Mouse (Mus musculus) testis, postnatal 14 days (tissue): ENCODE measurements around the gene Slc22a20.
A peak's percentile ranks its signal among the peaks of the same experiment; 100 is the strongest.

Experiments
- DNase-seq: peaks from one replicate; pipeline ENCODE4 v3.0.0; 2021; ENCODE audit warnings: low spot score

Gene Slc22a20

GRCm38 (mm10) chr19:5986043-5986442 lies at the start of gene Slc22a20:
TSS of gene Slc22a20 (minus strand) at chr19:5986143.
- DNase-seq: no peak

- DNase-seq: no peak
These were observed 44.8 kb upstream of the Slc22a20 start for GRCm38 (mm10) chr19:6030520-6031280.

- no peak for DNase-seq
These were observed 43.5 kb upstream of the Slc22a20 start for GRCm38 (mm10) chr19:6029426-6029825.

GRCm38 (mm10) chr19:6028991-6029390 lies 43.0 kb upstream of the Slc22a20 start:
- DNase-seq: no peak

DNA sequence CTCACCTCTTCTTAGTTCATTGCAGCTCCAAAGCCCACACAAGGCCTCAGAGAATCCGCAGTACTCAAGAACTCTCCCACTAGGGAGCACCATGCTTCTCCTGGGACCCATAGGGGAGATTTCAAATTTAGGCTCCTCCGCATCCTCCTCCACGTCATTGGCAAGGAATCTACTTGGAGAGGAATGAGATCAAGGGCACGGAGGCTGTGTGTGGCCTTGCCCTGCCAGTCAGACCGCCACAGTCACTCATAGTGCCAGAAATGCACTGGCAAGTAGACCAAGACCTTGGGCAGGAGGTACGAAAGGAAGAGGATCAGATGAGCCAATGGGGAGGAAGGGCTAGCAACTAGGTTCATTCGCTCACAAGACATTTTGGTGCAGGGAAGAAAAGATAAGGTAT lies 38.0 kb upstream of the Slc22a20 start:
- peak; percentile 71 for DNase-seq

DNA sequence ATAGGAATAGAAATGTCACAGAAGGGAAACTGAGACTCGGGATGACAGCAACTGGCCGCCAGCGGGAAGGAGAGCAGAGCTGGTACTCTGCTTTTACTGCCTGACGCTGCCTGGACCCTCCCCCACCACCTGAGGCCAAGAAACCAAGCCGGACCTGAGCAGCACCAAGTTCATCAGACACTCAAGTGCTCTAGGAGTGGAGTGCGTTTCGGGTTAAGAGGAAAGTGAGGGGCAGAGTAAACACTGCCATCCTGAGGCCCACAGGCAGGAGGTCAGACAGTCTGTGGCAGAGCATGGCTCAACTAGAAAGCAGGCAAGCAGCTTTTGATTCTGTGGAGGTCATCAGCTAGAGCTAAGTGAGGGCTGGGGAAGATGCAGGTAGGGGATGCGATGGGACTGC lies 37.1 kb upstream of the Slc22a20 start:
- no peak for DNase-seq

DNA sequence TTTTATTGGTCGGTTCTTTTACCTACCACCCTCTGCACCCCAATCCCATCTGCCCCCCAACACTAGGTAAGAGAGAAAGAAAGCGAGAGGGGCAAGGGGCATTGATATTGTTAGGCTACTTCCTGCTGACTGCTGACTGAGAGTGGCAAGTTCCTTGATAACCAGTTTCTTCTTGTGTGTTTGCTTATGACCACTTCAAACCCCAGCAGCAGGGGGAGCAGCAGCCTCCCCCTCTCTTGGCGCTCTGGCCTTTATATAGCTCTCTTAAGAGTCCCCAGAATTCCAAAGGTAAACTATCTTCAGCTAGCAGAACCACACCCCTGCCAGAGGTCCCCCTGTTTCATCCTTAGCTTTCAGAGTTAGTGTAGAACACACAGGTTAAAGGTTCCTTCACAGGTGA lies 34.3 kb upstream of the Slc22a20 start:
- DNase-seq: no peak

DNA sequence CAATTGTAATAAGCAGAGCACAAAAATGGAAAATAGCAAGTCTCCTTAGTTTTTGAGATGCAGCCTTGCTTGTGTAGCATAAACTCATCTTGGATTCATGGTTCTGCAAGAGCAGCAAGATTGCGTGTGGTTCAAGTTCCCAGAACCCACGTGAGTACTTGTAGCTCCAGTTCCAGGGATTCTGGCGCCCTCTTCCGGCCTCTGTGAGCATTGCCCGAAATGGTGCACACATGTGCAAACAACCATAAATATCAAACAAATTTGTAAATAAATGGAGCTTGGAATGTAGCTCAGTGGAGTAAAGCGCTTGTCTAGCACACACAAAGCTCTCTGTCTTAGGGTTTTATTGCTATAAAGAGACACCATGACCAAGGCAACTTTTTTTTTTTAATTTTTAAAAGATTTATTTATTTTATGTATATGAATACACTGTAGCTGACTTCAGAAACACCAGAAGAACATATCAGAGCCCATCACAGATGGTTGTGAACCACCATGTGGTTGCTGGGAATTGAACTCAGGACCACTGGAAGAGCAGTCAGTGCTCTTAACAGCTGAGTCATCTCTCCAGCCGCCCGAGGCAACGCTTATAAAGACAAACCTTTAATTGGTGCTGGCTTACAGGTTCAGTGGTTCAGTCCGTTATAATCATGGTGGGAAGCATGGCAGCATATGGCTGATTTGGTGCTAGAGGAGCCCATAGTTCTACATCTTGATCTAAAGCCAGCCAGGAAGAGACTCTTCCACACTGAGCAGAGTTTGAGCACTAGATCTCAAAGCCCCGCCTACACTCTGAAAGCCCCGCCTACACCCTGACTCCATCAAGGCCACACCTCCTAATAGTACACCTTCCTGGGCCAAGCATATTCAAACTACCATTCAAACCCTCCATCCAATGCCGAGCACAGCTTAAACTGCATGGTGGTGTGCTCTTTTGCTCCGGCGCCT lies 32.5 kb upstream of the Slc22a20 start:
- DNase-seq: peak; percentile 66

GRCm38 (mm10) chr19:6016532-6016931 lies 30.6 kb upstream of the Slc22a20 start:
- no peak for DNase-seq

- peak; percentile 36 for DNase-seq
These were observed 29.8 kb upstream of the Slc22a20 start, which contains the start of gene Capn1 for GRCm38 (mm10) chr19:6015511-6016315. TSS of gene Capn1 (minus strand) at chr19:6015897.

GRCm38 (mm10) chr19:6014991-6015510 lies 29.1 kb upstream of the Slc22a20 start:
- DNase-seq: no peak

- DNase-seq: no peak
These were observed 27.7 kb upstream of the Slc22a20 start for GRCm38 (mm10) chr19:6013691-6014090.

GRCm38 (mm10) chr19:6009137-6009536 lies 23.2 kb upstream of the Slc22a20 start:
- no peak for DNase-seq

DNA sequence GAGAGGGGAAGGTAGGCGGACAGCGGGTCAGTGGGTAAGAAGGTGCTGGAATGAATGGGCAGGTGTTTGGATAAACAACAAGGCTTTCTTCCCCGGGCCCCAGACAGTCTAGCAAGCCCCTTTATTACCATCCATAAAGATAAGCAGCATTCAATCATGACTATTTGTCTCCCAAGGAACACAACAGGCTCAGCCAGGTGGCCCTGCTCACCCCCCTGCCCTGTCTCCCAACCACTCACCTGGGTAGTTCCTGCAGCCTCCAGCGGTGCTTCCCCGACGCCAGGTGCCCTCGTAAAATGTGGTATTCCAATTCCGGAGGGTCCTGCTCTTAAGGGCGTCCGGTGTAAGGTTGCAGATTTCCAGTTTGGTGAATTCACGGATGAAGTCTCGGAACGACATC lies 21.1 kb upstream of the Slc22a20 start:
- DNase-seq: no peak

- no peak for DNase-seq
These were observed 19.6 kb upstream of the Slc22a20 start for GRCm38 (mm10) chr19:6005541-6005940.

GRCm38 (mm10) chr19:5999969-6000368 lies 14.0 kb upstream of the Slc22a20 start:
- no peak for DNase-seq

DNA sequence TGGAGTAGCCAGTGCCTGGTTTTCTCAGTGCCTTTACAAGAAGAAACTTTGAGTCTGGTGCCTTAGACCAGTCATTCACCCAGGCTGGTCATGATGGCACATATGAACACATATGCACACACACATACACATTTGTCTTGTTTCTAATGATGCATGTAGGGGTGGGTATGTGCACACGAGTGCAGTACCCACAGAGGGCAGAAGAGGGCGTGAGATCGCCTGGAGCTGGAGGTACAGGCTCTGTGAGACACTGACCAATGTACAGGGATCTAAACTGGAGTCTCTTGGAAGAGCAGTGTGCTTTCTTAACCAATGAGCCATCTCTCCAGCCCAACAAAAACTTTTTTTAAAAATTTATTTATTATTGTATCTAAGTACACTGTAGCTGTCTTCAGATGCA lies 12.2 kb upstream of the Slc22a20 start:
- DNase-seq: no peak

DNA sequence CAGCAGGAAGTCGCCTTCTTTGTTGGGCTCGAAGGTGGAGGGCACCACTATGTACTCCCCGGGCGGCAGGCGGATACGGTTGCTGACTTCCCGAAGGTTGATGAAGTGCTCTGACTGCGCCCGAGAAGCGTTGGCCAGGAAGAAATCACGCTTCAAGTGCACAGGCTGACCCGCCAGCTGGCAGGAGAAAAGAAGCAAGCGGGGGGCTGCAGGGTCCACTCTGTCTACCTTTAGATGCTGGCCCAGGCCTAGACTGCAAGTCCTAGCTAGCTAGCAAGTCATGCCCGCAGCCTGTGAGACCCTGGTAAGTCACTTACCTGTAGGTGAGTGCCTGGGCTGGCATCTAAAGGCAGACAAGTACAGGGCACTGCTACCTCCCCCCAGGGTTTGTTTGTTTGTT lies 8.8 kb upstream of the Slc22a20 start:
- no peak for DNase-seq

- DNase-seq: no peak
These were observed 6.1 kb upstream of the Slc22a20 start for GRCm38 (mm10) chr19:5992012-5992411.

DNA sequence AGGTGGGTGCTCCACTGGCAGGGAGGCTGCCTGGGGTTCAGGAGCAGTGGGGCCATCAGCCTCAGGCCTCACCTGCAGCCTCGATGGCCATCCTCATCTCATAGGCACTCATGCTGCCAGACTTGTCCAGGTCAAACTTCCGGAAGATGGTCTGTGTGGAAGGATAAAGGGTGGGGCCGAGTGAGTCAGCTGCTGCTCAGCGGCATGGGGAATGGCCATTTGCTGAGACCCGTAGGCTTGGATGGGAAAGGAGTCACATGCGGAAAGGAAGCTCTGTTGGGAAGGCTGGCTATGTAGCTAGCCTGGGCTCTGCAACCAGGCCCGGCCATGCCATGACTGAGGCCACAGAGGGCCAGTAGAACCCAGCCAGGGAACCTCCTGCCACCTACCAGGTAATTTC lies 5.5 kb upstream of the Slc22a20 start:
- DNase-seq: no peak

- no peak for DNase-seq
These were observed 5.0 kb upstream of the Slc22a20 start for GRCm38 (mm10) chr19:5990921-5991320.

GRCm38 (mm10) chr19:5990033-5990432 lies 4.1 kb upstream of the Slc22a20 start:
- DNase-seq: no peak
